Mouse (Mus musculus) right cerebral cortex, adult 18-20 months (tissue): ENCODE measurements around the gene Shd.

Experiments used
- DNase-seq: peaks from one replicate; pipeline ENCODE4 v3.0.0; 2022; ENCODE audit warnings: mixed read lengths

Gene Shd

GRCm38 (mm10) chr17:55959946-55960740 lies 10.1 kb upstream of the Shd start:
- no peak for DNase-seq

GRCm38 (mm10) chr17:55960791-55961190 lies 9.5 kb upstream of the Shd start:
- DNase-seq: no peak

DNA sequence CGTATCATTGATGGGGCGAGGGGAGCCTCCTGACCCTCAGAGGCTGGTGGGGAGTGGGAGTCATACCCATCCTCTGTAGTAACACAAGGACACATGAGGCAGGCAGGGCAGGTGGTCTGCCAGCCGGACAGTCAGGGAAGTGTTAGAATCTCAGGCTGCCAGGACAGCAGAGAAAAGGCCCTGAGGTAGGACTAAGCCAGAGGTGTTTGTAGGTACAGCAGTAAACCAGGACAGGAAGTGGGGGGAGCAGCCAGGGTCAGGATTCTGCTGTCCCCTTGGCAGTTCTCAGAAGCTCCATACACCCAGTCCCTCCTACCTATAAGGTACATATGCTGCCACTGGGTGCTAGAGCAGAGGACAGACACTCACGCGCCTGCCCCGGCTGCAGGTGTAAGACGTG lies 8.6 kb upstream of the Shd start:
- no peak for DNase-seq

- DNase-seq: no peak
These were observed 7.1 kb upstream of the Shd start for GRCm38 (mm10) chr17:55963171-55963570.

DNA sequence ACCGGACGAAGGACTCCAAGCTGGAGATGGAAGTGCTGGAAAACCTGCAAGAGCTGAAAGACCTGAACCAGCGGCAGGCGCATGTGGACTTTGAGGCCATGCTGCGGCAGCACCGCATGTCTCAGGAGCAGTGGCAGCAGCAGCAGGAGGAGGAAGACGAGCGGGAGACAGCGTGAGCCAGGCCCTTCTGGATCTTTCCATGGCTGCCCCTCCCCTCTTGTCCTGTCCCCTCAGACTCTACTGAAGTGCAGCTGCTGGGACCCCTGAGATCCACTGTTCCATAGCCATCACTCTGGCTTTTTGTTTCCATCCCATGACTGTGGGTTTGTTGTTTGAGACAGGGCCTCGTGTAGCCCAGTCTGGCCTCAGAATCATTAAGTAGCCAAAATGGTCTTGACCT lies 5.8 kb upstream of the Shd start:
- DNase-seq: no peak

- no peak for DNase-seq
These were observed 5.3 kb upstream of the Shd start for GRCm38 (mm10) chr17:55964996-55965395.

GRCm38 (mm10) chr17:55967186-55967585 lies 3.1 kb upstream of the Shd start:
- DNase-seq: no peak

- DNase-seq: no peak
These were observed 2.1 kb upstream of the Shd start for GRCm38 (mm10) chr17:55968210-55968609.

- no peak for DNase-seq
These were observed 707 bp upstream of the Shd start for GRCm38 (mm10) chr17:55969560-55969959.

DNA sequence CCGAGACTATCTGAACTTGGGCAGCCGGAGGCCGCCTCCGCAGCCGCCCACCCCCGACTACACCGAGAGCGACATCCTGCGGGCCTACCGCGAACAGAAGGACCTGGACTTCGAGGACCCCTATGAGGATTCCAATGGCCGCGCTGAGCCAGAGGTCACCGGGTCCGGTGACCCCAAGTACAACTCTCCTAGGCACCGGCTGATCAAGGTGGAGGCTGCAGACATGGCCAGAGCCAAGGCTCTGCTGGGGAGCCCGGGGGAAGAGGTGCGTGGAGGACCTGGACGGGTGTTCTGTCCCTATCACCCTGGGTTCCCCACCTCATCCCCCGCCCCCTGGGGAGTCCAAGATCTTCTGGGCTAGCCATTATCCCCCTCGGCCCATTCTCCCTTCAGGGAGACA lies 1.2 kb downstream of the Shd start:
- no peak for DNase-seq

GRCm38 (mm10) chr17:55976255-55976862 lies 6.1 kb downstream of the Shd start:
- peak; percentile 75 for DNase-seq

GRCm38 (mm10) chr17:55977301-55977700 lies 7.0 kb downstream of the Shd start:
- DNase-seq: no peak

- DNase-seq: peak; percentile 90
These were observed 16.0 kb downstream of the Shd start, which contains the start of gene Fsd1 for GRCm38 (mm10) chr17:55986030-55986961. Gene Fsd1, plus strand, starts transcription at chr17:55986509.

GRCm38 (mm10) chr17:55990278-55990898 lies 20.1 kb downstream of the Shd start:
- no peak for DNase-seq

GRCm38 (mm10) chr17:55996007-55996406 lies 25.7 kb downstream of the Shd start:
- DNase-seq: no peak

DNA sequence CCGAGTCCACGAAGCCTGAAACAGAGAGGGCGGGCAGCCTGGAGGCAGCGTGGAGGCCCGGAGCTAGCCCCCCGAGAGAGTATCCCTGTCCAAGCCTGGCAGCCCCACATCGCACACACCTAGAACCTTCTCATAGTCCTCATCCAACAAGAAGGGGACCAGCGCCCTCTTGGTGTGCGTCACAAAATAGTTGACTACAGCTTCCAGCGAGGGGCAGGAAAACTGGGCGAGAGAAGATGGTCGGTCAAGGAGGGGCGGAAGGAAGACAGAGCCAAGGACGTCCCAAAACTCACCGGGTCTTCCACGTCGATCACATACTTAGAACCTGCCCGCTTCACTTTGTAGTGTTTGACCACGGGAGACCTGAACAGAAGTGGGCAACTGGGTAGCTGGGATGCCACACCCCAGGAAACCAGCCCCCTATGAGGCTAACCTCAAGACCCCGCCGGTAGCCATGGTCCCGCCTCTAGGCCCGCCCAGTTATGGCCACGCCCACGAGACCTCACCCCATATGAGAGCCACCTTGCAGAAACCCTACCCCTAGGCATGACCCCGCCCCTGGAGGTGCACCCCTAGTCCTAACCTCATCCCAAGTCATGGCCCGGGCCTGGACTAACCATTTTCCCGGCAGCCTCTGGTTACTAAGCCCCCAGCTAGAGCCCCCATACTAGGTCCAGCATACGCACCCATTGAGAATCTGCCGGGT lies 29.7 kb downstream of the Shd start:
- DNase-seq: no peak

- no peak for DNase-seq
These were observed 32.7 kb downstream of the Shd start for GRCm38 (mm10) chr17:56003000-56003399.

DNA sequence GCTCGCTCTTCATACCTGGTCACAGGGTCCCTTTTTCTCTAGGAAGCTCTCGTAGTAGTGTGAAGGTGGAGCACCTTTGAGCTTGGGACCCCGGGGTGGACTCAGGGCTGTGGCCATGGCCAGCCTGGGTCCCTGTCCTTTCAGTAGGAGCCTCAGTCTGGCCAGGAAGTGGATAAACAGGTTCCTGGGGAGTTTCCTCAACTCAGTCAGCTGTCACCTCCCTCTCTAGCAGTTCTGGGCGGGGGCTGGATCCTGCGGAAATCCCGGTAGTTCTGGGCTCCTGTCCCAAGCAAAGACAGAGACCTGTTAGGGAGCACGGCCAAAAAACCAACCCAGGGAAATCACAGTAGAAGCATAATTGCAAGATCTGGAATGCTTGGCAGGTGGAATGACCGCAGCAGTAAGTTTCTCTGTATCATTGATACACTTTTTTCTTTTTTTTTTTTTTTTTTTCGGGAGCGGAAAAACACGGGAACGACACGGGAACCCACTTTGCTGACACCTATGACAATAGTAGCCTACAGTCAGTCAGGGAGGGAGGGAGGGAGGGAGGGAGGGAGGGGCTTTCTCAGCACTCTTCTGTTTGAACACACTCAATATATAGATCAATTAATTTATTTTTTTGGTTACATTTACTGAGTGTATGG lies 35.3 kb downstream of the Shd start, which contains the start of the genes Stap2 and Mpnd:
Stap2 (minus strand) TSS at position 170 of the 647 bp plus-strand sequence.
Mpnd (plus strand) TSS at position 297 of the 647 bp plus-strand sequence.
- DNase-seq: no peak

DNA sequence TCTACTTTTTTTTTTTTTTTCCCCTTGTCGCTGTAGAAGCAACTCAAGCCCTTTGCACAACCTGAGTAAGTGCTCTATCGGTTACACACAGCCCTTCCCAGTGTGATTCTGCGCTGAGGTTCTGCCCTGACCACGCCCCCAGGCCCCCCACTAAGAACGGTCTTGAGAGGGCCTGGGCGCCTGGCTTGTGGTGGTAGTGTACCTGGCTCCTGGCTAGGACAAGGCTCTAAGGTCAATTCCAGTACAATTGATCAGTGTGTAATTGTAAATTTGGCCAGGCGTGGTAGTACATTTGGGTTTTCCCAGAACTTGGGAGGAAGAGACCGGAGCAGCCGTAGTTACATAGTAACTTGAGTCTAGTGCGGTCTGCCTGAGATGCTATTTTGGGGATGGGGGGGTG lies 36.7 kb downstream of the Shd start:
- DNase-seq: no peak

- no peak for DNase-seq
These were observed 37.4 kb downstream of the Shd start for GRCm38 (mm10) chr17:56007444-56008355.
